Mouse (Mus musculus): ENCODE measurements at regions not wholly inside any gene's neighbourhood (a gene's known extent, or its start where the extent isn't known, plus 50 kb on each side); places are given as distances from the start of the nearest gene placed in this dataset.

- WGBS, result 70% methylated on average over 30 of the region's 30 CpGs
- H3K4me1 ChIP-seq (ENCODE audit: control insufficient read depth, insufficient read depth, low read length), result no peaks in the 10 kb centered on the region
- H3K4me3 ChIP-seq (replicated peaks; ENCODE audit: insufficient read depth, low read depth, low read length), result no peak overlapping the region
- DNase-seq, result no peak
- no peaks in the 10 kb centered on the region for H3K27me3 ChIP-seq (ENCODE audit: control insufficient read depth, insufficient read depth, low read length)
- H3K27ac ChIP-seq (ENCODE audit: insufficient read depth, low read length), result no peak overlapping the region
- TF ChIP-seq CTCF (IDR thresholded peaks at IDR 0.05; ENCODE audit: borderline replicate concordance, insufficient read depth, low read depth, low read length) (no peak), POLR2A (IDR thresholded peaks at IDR 0.05; ENCODE audit: borderline replicate concordance, insufficient read depth, low read length) (no peak)
Observed at GRCm38 (mm10) chr17:85932360-85933132, 212.4 kb downstream of the Srbd1 start.

DNA sequence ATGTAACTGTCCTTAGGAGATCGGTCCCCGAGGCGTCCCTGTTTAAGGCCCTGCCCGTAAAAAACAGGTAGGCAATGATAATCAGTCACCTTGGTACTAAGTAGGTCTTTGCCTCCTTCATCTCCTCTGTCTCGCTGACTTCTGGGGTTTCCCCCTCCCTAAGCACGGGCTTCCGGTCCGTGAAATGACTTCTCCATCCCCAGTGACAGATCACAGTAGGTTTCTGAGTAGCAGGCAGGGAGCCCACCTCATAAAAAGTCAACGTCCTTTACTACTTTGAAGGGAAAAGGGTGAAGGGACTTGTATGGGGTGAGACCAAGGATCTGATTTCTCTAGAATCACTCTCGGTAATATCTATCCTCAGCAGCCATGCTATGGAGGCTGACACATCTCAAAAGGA lies 213.0 kb downstream of the Srbd1 start:
- no peaks in the 10 kb centered on the region for H3K27me3 ChIP-seq (ENCODE audit: control insufficient read depth, insufficient read depth, low read length)
- H3K27ac ChIP-seq (ENCODE audit: insufficient read depth, low read length), result no peak overlapping the region
- no peak overlapping the region for H3K4me3 ChIP-seq (replicated peaks; ENCODE audit: insufficient read depth, low read depth, low read length)
- 83% methylated on average over 10 of the region's 10 CpGs for WGBS
- TF ChIP-seq POLR2A (IDR thresholded peaks at IDR 0.05; ENCODE audit: borderline replicate concordance, insufficient read depth, low read length), result no peak
- no peak for TF ChIP-seq CTCF (IDR thresholded peaks at IDR 0.05; ENCODE audit: borderline replicate concordance, insufficient read depth, low read depth, low read length)
- H3K4me1 ChIP-seq (ENCODE audit: control insufficient read depth, insufficient read depth, low read length), result no peaks in the 10 kb centered on the region
- no peak for DNase-seq

- no peaks in the 10 kb centered on the region for H3K4me1 ChIP-seq (ENCODE audit: control insufficient read depth, insufficient read depth, low read length)
- WGBS, result 82% methylated on average over 5 of the region's 5 CpGs
- TF ChIP-seq POLR2A (IDR thresholded peaks at IDR 0.05; ENCODE audit: borderline replicate concordance, insufficient read depth, low read length) (no peak), CTCF (IDR thresholded peaks at IDR 0.05; ENCODE audit: borderline replicate concordance, insufficient read depth, low read depth, low read length) (no peak)
Observed at GRCm38 (mm10) chr17:85930789-85931188, 214.2 kb downstream of the Srbd1 start.

GRCm38 (mm10) chr17:85930331-85930730 lies 214.6 kb downstream of the Srbd1 start:
- H3K27ac ChIP-seq (ENCODE audit: insufficient read depth, low read length), result no peak overlapping the region
- DNase-seq, result peak in 1 of 2 experiments; percentile 15
- no peak overlapping the region for H3K4me3 ChIP-seq (replicated peaks; ENCODE audit: insufficient read depth, low read depth, low read length)
- H3K4me1 ChIP-seq (ENCODE audit: control insufficient read depth, insufficient read depth, low read length), result no peaks in the 10 kb centered on the region
- H3K27me3 ChIP-seq (ENCODE audit: control insufficient read depth, insufficient read depth, low read length), result no peaks in the 10 kb centered on the region
- WGBS, result 56% methylated on average over 3 of the region's 3 CpGs
- TF ChIP-seq CTCF (IDR thresholded peaks at IDR 0.05; ENCODE audit: borderline replicate concordance, insufficient read depth, low read depth, low read length), result no peak
- no peak for TF ChIP-seq POLR2A (IDR thresholded peaks at IDR 0.05; ENCODE audit: borderline replicate concordance, insufficient read depth, low read length)

More at GRCm38 (mm10) chr17:85930789-85931188, 214.2 kb downstream of the Srbd1 start:
- DNase-seq, result peak in 1 of 2 experiments; percentile 12
- H3K4me3 ChIP-seq (replicated peaks; ENCODE audit: insufficient read depth, low read depth, low read length), result no peak overlapping the region
- no peak overlapping the region for H3K27ac ChIP-seq (ENCODE audit: insufficient read depth, low read length)
- no peaks in the 10 kb centered on the region for H3K27me3 ChIP-seq (ENCODE audit: control insufficient read depth, insufficient read depth, low read length)

GRCm38 (mm10) chr17:85929699-85930286 lies 215.2 kb downstream of the Srbd1 start:
- TF ChIP-seq POLR2A (IDR thresholded peaks at IDR 0.05; ENCODE audit: borderline replicate concordance, insufficient read depth, low read length) (no peak), CTCF (IDR thresholded peaks at IDR 0.05; ENCODE audit: borderline replicate concordance, insufficient read depth, low read depth, low read length) (no peak)
- no peak for DNase-seq
- H3K4me1 ChIP-seq (ENCODE audit: control insufficient read depth, insufficient read depth, low read length), result no peaks in the 10 kb centered on the region
- H3K4me3 ChIP-seq (replicated peaks; ENCODE audit: insufficient read depth, low read depth, low read length), result no peak overlapping the region
- no peak overlapping the region for H3K27ac ChIP-seq (ENCODE audit: insufficient read depth, low read length)
- no peaks in the 10 kb centered on the region for H3K27me3 ChIP-seq (ENCODE audit: control insufficient read depth, insufficient read depth, low read length)
- 89% methylated on average over 12 of the region's 12 CpGs for WGBS

- no peaks in the 10 kb centered on the region for H3K4me1 ChIP-seq (ENCODE audit: control insufficient read depth, insufficient read depth, low read length)
- H3K27me3 ChIP-seq (ENCODE audit: control insufficient read depth, insufficient read depth, low read length), result no peaks in the 10 kb centered on the region
- no peak overlapping the region for H3K27ac ChIP-seq (ENCODE audit: insufficient read depth, low read length)
- TF ChIP-seq CTCF (IDR thresholded peaks at IDR 0.05; ENCODE audit: borderline replicate concordance, insufficient read depth, low read depth, low read length), result no peak
- no peak for TF ChIP-seq POLR2A (IDR thresholded peaks at IDR 0.05; ENCODE audit: borderline replicate concordance, insufficient read depth, low read length)
- WGBS, result 31% methylated on average over 2 of the region's 2 CpGs
- no peak overlapping the region for H3K4me3 ChIP-seq (replicated peaks; ENCODE audit: insufficient read depth, low read depth, low read length)
- DNase-seq, result no peak
Observed at GRCm38 (mm10) chr17:85928543-85928942, 216.4 kb downstream of the Srbd1 start.

- WGBS, result 38% methylated on average over 9 of the region's 9 CpGs
- TF ChIP-seq CTCF (IDR thresholded peaks at IDR 0.05; ENCODE audit: borderline replicate concordance, insufficient read depth, low read depth, low read length) (no peak), POLR2A (IDR thresholded peaks at IDR 0.05; ENCODE audit: borderline replicate concordance, insufficient read depth, low read length) (no peak)
- Histone ChIP-seq H3K4me1 (ENCODE audit: control insufficient read depth, insufficient read depth, low read length) (no peaks in the 10 kb centered on the region), H3K4me3 (replicated peaks; ENCODE audit: insufficient read depth, low read depth, low read length) (no peak overlapping the region), H3K27ac (ENCODE audit: insufficient read depth, low read length) (no peak overlapping the region), H3K27me3 (ENCODE audit: control insufficient read depth, insufficient read depth, low read length) (no peaks in the 10 kb centered on the region)
- no peak for DNase-seq
Observed at GRCm38 (mm10) chr17:85927261-85927660, 217.7 kb downstream of the Srbd1 start.

DNA sequence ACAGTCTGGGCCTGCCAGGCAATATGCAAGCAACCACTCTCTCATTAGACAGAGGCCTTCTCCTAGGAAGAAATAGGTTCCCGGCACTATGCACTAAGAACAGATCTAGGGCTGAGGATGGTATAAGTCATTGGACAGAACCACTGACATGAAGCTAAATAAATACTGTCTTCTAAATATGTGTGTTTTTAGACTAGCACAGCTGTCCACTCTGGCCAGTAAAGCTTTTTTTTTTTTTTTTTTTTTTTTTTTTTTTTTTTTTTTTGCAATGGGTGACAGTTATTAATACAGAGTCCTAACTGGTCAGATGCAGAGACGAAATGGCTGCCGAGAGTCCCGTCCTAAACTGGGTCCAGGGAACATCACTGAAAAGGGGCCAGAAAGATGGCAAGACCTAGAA lies 218.9 kb downstream of the Srbd1 start:
- no peak overlapping the region for H3K27ac ChIP-seq (ENCODE audit: insufficient read depth, low read length)
- TF ChIP-seq CTCF (IDR thresholded peaks at IDR 0.05; ENCODE audit: borderline replicate concordance, insufficient read depth, low read depth, low read length), result no peak
- TF ChIP-seq POLR2A (IDR thresholded peaks at IDR 0.05; ENCODE audit: borderline replicate concordance, insufficient read depth, low read length), result no peak
- no peaks in the 10 kb centered on the region for H3K4me1 ChIP-seq (ENCODE audit: control insufficient read depth, insufficient read depth, low read length)
- DNase-seq, result no peak
- H3K4me3 ChIP-seq (replicated peaks; ENCODE audit: insufficient read depth, low read depth, low read length), result no peak overlapping the region
- no peaks in the 10 kb centered on the region for H3K27me3 ChIP-seq (ENCODE audit: control insufficient read depth, insufficient read depth, low read length)
- 93% methylated on average over 4 of the region's 4 CpGs for WGBS

All from cerebellum, adult 2 months (tissue).